Mouse (Mus musculus) hindbrain, embryonic 13.5 days (tissue): Measurements from ENCODE around the gene Lats2. TPM values are rescaled to one million over a fixed set of nuclear protein-coding genes. Genes with fewer than 3 reads are reported as not detected.

ENCODE experiments used
- ATAC-seq: fragments of 200-750 bp; cut with Nextera tagmentation; 2 replicates; pipeline ENCODE4 v1.8.0; 2017; ENCODE audit warnings: moderate TSS enrichment; ENCODE audit not compliant: low FRiP score
- H3K27ac ChIP-seq: fragments of 300-500 bp; sonication (generic); 2 replicates; pipeline ENCODE4 v1.5.1; 2015; ENCODE audit warnings: inconsistent platforms, mild to moderate bottlenecking, moderate library complexity
- H3K27me3 ChIP-seq: fragments of 300-500 bp; sonication (generic); 2 replicates; pipeline ENCODE4 v1.6.1; 2015; ENCODE audit warnings: mild to moderate bottlenecking, inconsistent platforms
- H3K36me3 ChIP-seq: fragments of 300-500 bp; sonication (generic); 2 replicates; pipeline ENCODE4 v1.6.1; 2015; ENCODE audit warnings: mild to moderate bottlenecking, inconsistent platforms
- H3K4me1 ChIP-seq: fragments of 300-500 bp; sonication (generic); replicated peaks from 2 replicates; pipeline ENCODE4 v1.6.1; 2015; ENCODE audit warnings: inconsistent platforms
- H3K4me2 ChIP-seq: fragments of 300-500 bp; sonication (generic); 2 replicates; pipeline ENCODE4 v1.6.1; 2015; ENCODE audit warnings: inconsistent platforms, mild to moderate bottlenecking, moderate library complexity
- H3K4me3 ChIP-seq: fragments of 300-500 bp; sonication (generic); 2 replicates; pipeline ENCODE4 v1.5.1; 2015; ENCODE audit warnings: mild to moderate bottlenecking, inconsistent platforms
- H3K9ac ChIP-seq: fragments of 300-500 bp; sonication (generic); 2 replicates; pipeline ENCODE4 v1.6.1; 2015; ENCODE audit warnings: mild to moderate bottlenecking, inconsistent platforms
- H3K9me3 ChIP-seq: fragments of 300-500 bp; sonication (generic); 2 replicates; pipeline ENCODE4 v1.6.1; 2016; ENCODE audit warnings: inconsistent platforms
- WGBS: fragments of 180-500 bp; shearing (Covaris S2); methylation state at CpG from one replicate; pipeline ENCODE4 v1.1.7; 2015; 5-methylcytosine and 5-hydroxymethylcytosine counted together
- polyA plus RNA-seq: library from polyadenylated mRNA; unstranded; fragments of >200 nt; fragmentation: Nextera tagmentation; extraction: Ambion mirVana; gene quantifications from 2 replicates; pipeline ENCODE4 v1.2.1, GENCODE M21; 2015

The Lats2 gene
- polyA plus RNA-seq, 1 experiment from 2014 or later: 10.5 TPM

- Histone ChIP-seq H3K4me2 (no peak overlapping the region), H3K4me3 (no peak overlapping the region), H3K27me3 (no peaks in the 10 kb centered on the region), H3K36me3 (peaks cover 7% of the 10 kb centered on the region; the same call in 1 of the 2 replicates), H3K9me3 (no peaks in the 10 kb centered on the region), H3K4me1 (peaks cover 39% of the 10 kb centered on the region), H3K9ac (peak overlapping the region; percentile 36; the same call in 1 of the 2 replicates), H3K27ac (peak overlapping the region; percentile 61)
- ATAC-seq: peak; percentile 67
- WGBS: 31% methylated on average over 9 of the region's 9 CpGs
Observed at GRCm38 (mm10) chr14:57730527-57730926, 27.7 kb downstream of the Lats2 start.

GRCm38 (mm10) chr14:57729975-57730499, 28.2 kb downstream of the Lats2 start:
- H3K27me3 ChIP-seq: no peaks in the 10 kb centered on the region
- WGBS: 37% methylated on average over 5 of the region's 5 CpGs
- H3K4me2 ChIP-seq: no peak overlapping the region
- H3K4me3 ChIP-seq: no peak overlapping the region
- peaks cover 38% of the 10 kb centered on the region for H3K4me1 ChIP-seq
- H3K9ac ChIP-seq: peak overlapping the region; percentile 36
- H3K9me3 ChIP-seq: no peaks in the 10 kb centered on the region
- ATAC-seq: peak; percentile 83
- H3K27ac ChIP-seq: peak overlapping the region; percentile 61
- H3K36me3 ChIP-seq: peaks cover 7% of the 10 kb centered on the region; the same call in 1 of the 2 replicates

GRCm38 (mm10) chr14:57729364-57729763, 28.8 kb downstream of the Lats2 start:
- Histone ChIP-seq H3K4me2 (no peak overlapping the region), H3K9ac (no peak overlapping the region), H3K27ac (no peak overlapping the region; the same call in 1 of the 2 replicates)

DNA sequence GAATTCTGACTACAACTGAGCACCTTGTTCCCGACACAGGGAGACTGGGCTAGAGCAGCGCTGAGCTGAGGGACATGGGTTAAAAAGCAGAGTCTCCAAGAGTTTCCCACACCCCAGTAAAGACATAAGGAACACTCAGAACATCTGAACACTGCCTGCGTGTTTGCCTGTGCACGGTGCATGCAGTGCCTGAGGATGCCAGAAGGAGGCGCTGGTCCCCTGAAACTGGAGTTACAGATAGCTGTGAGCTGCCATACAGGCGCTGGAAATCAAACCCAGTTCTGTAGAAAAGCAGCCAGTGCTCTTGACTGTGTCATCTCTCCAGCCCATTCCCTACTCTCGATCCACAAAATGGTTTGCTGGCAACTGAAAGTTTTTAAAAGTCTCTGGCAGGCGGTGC, 32.0 kb downstream of the Lats2 start:
- WGBS: 78% methylated on average over 8 of the region's 8 CpGs

More at GRCm38 (mm10) chr14:57729364-57729763, 28.8 kb downstream of the Lats2 start:
- no peak for ATAC-seq
- no peaks in the 10 kb centered on the region for H3K27me3 ChIP-seq
- WGBS: 81% methylated on average over 8 of the region's 8 CpGs
- peaks cover 7% of the 10 kb centered on the region; the same call in 1 of the 2 replicates for H3K36me3 ChIP-seq
- H3K9me3 ChIP-seq: no peaks in the 10 kb centered on the region
- peaks cover 38% of the 10 kb centered on the region for H3K4me1 ChIP-seq
- no peak overlapping the region for H3K4me3 ChIP-seq

DNA sequence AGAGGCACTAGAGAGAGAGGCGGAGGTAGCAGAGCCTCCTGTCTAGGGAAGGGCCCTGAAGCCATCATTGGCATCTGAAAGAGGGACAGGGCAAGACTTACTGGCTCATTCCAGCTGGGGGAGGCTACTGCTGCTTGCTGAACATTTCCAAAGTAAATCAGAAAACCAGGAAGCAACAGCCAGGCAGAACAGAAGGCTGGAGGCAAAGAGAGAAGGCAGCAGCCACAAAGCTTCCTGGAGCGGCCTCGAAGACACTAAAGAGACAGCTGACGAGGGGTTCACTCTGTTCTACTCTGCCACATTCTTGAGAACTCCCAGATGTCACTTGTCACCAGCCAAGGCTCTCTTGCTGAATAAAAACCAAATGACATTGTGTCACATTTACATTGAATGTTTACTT, 33.7 kb downstream of the Lats2 start:
- Histone ChIP-seq H3K36me3 (peaks cover 13% of the 10 kb centered on the region), H3K4me1 (peaks cover 6% of the 10 kb centered on the region; the same call in 1 of the 2 replicates), H3K9ac (no peak overlapping the region), H3K27me3 (no peaks in the 10 kb centered on the region), H3K4me3 (no peak overlapping the region), H3K4me2 (no peak overlapping the region), H3K9me3 (no peaks in the 10 kb centered on the region), H3K27ac (no peak overlapping the region)
- 84% methylated on average over 4 of the region's 4 CpGs for whole genome bisulfite sequencing
- ATAC-seq: no peak

More for the DNA sequence above, 32.0 kb downstream of the Lats2 start:
- no peak overlapping the region for H3K9ac ChIP-seq
- H3K4me2 ChIP-seq: no peak overlapping the region
- H3K27ac ChIP-seq: no peak overlapping the region
- H3K4me1 ChIP-seq: peaks cover 17% of the 10 kb centered on the region
- H3K4me3 ChIP-seq: no peak overlapping the region
- H3K9me3 ChIP-seq: no peaks in the 10 kb centered on the region
- no peak for ATAC-seq
- no peaks in the 10 kb centered on the region for H3K27me3 ChIP-seq
- peaks cover 13% of the 10 kb centered on the region for H3K36me3 ChIP-seq

GRCm38 (mm10) chr14:57718245-57718644, 39.9 kb downstream of the Lats2 start:
- Histone ChIP-seq H3K27me3 (no peaks in the 10 kb centered on the region), H3K4me1 (peaks cover 19% of the 10 kb centered on the region), H3K27ac (no peak overlapping the region), H3K4me3 (no peak overlapping the region), H3K36me3 (peaks cover 16% of the 10 kb centered on the region), H3K4me2 (no peak overlapping the region), H3K9me3 (no peaks in the 10 kb centered on the region), H3K9ac (no peak overlapping the region)
- ATAC-seq: no peak
- 84% methylated on average over 4 of the region's 4 CpGs for WGBS

GRCm38 (mm10) chr14:57716601-57717245, 41.5 kb downstream of the Lats2 start:
- H3K4me3 ChIP-seq: no peak overlapping the region
- H3K4me1 ChIP-seq: peaks cover 19% of the 10 kb centered on the region
- H3K4me2 ChIP-seq: no peak overlapping the region
- 45% methylated on average over 4 of the region's 4 CpGs for WGBS
- no peak overlapping the region for H3K27ac ChIP-seq
- ATAC-seq: no peak
- H3K36me3 ChIP-seq: peaks cover 10% of the 10 kb centered on the region; the same call in 1 of the 2 replicates
- H3K27me3 ChIP-seq: no peaks in the 10 kb centered on the region
- no peak overlapping the region for H3K9ac ChIP-seq
- H3K9me3 ChIP-seq: no peaks in the 10 kb centered on the region

GRCm38 (mm10) chr14:57712884-57713283, 45.3 kb downstream of the Lats2 start:
- Histone ChIP-seq H3K36me3 (peaks cover 5% of the 10 kb centered on the region; the same call in 1 of the 2 replicates), H3K9me3 (no peaks in the 10 kb centered on the region), H3K4me2 (no peak overlapping the region), H3K27ac (no peak overlapping the region), H3K9ac (no peak overlapping the region), H3K4me1 (peaks cover 26% of the 10 kb centered on the region), H3K4me3 (no peak overlapping the region), H3K27me3 (no peaks in the 10 kb centered on the region)
- WGBS: 100% methylated on average over 1 of the region's 1 CpGs
- ATAC-seq: no peak

DNA sequence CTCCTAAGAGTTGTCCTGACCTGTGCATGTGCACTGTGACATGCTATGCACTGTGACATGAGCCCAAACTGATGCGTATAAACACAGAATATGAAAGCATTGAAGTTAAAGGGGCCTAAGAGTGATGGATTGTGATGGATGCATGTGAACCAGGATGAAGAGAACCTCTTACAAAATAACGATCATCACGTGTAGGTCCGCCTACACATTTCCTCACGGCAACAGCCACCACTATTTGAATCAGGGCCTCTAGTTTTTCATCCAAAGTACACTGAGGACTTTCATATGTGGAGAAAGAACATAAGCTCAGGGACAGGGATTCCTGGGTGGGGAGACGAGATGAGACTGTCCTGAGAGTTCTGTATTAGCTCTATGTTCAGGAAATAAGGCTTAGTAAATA, 47.1 kb downstream of the Lats2 start:
- no peak overlapping the region for H3K27ac ChIP-seq
- WGBS: 83% methylated on average over 6 of the region's 6 CpGs
- ATAC-seq: no peak
- H3K27me3 ChIP-seq: no peaks in the 10 kb centered on the region
- H3K9me3 ChIP-seq: no peaks in the 10 kb centered on the region
- no peaks in the 10 kb centered on the region for H3K36me3 ChIP-seq
- H3K9ac ChIP-seq: no peak overlapping the region
- no peak overlapping the region for H3K4me3 ChIP-seq
- H3K4me1 ChIP-seq: peaks cover 33% of the 10 kb centered on the region
- no peak overlapping the region for H3K4me2 ChIP-seq

DNA sequence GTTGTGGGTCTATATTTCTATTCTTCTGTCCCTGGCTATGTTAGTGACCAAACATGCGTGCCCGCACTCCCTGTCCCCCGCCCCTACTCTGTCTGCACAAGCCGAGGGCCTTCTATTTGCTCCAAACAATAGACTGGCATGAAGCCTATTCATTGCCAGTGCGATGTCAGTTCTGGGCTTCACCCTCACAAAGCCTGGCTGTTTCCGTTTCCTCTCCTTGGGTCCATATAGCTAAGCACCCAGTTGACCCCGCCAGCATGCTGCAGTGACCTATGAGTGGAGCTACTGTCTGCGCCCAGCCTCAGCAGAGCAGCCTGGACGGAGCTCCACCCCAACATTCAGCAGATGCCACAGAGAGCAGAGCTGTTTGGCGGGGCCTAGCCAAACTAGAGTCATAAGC, 49.0 kb downstream of the Lats2 start:
- Histone ChIP-seq H3K27ac (no peak overlapping the region), H3K27me3 (no peaks in the 10 kb centered on the region), H3K4me2 (no peak overlapping the region), H3K4me3 (no peak overlapping the region), H3K9me3 (no peaks in the 10 kb centered on the region), H3K36me3 (peaks cover 5% of the 10 kb centered on the region; the same call in 1 of the 2 replicates), H3K9ac (no peak overlapping the region), H3K4me1 (peaks cover 33% of the 10 kb centered on the region)
- WGBS: 12% methylated on average over 10 of the region's 10 CpGs
- peak; percentile 34; the same call in 1 of the 2 replicates for ATAC-seq

GRCm38 (mm10) chr14:57708580-57708979, 49.6 kb downstream of the Lats2 start:
- no peak for ATAC-seq
- H3K4me3 ChIP-seq: no peak overlapping the region
- H3K9ac ChIP-seq: no peak overlapping the region
- peaks cover 33% of the 10 kb centered on the region for H3K4me1 ChIP-seq
- H3K4me2 ChIP-seq: no peak overlapping the region
- no peak overlapping the region for H3K27ac ChIP-seq
- H3K27me3 ChIP-seq: no peaks in the 10 kb centered on the region
- peaks cover 5% of the 10 kb centered on the region; the same call in 1 of the 2 replicates for H3K36me3 ChIP-seq
- 81% methylated on average over 7 of the region's 7 CpGs for WGBS
- H3K9me3 ChIP-seq: no peaks in the 10 kb centered on the region

GRCm38 (mm10) chr14:57707100-57707893, 50.9 kb downstream of the Lats2 start:
- WGBS: 39% methylated on average over 18 of the region's 18 CpGs
- peak overlapping the region; percentile 64 for H3K9ac ChIP-seq
- H3K36me3 ChIP-seq: peaks cover 10% of the 10 kb centered on the region; the same call in 1 of the 2 replicates
- no peaks in the 10 kb centered on the region for H3K27me3 ChIP-seq
- 0 out of 2 replicates have a peak, but pooled peaks have one; percentile 6 for ATAC-seq
- 0 out of 2 replicates have a peak overlapping the region, but pooled peaks have one; percentile 6 for H3K4me2 ChIP-seq
- H3K9me3 ChIP-seq: no peaks in the 10 kb centered on the region
- H3K27ac ChIP-seq: peak overlapping the region; percentile 77
- peaks cover 33% of the 10 kb centered on the region for H3K4me1 ChIP-seq
- H3K4me3 ChIP-seq: no peak overlapping the region
